Mouse (Mus musculus): ENCODE data around the gene Zmynd8. TPM values are rescaled to one million over a fixed set of nuclear protein-coding genes. Genes with fewer than 3 reads are reported as not detected.
"Not testable (repeated sequence)": the region's sequence is repeated elsewhere in the genome, so short reads cannot be mapped to it uniquely, and the experiment has no call there.

Zmynd8 gene
- polyA plus RNA-seq, 1 experiment from 2014 or later: 42.4 TPM

GRCm38 (mm10) chr2:165815103-165815880 lies 83.5 kb downstream of the Zmynd8 start:
- Histone ChIP-seq H3K4me2 (no peak overlapping the region), H3K4me3 (no peak overlapping the region), H3K9ac (no peak overlapping the region), H3K9me3 (no peaks in the 10 kb centered on the region), H3K36me3 (peaks cover 96% of the 10 kb centered on the region), H3K4me1 (peaks cover 43% of the 10 kb centered on the region), H3K27me3 (replicated peaks) (no peaks in the 10 kb centered on the region), H3K27ac (replicated peaks) (peak overlapping the region; percentile 83; the same call in 1 of the 2 replicates)
- no peak for ATAC-seq (ENCODE audit: extremely low read depth, insufficient number of reproducible peaks, low FRiP score, low TSS enrichment)
- 92% methylated on average over 25 of the region's 28 CpGs for WGBS

GRCm38 (mm10) chr2:165812889-165813288 lies 85.9 kb downstream of the Zmynd8 start:
- ATAC-seq (ENCODE audit: extremely low read depth, insufficient number of reproducible peaks, low FRiP score, low TSS enrichment): no peak
- WGBS: 82% methylated on average over 8 of the region's 8 CpGs
- no peak overlapping the region for H3K4me3 ChIP-seq
- H3K4me2 ChIP-seq: no peak overlapping the region
- peaks cover 99% of the 10 kb centered on the region for H3K36me3 ChIP-seq
- peaks cover 22% of the 10 kb centered on the region for H3K4me1 ChIP-seq
- no peak overlapping the region for H3K9ac ChIP-seq
- H3K27ac ChIP-seq (replicated peaks): no peak overlapping the region
- H3K27me3 ChIP-seq (replicated peaks): no peaks in the 10 kb centered on the region
- no peaks in the 10 kb centered on the region for H3K9me3 ChIP-seq

GRCm38 (mm10) chr2:165811536-165811935 lies 87.3 kb downstream of the Zmynd8 start:
- Histone ChIP-seq H3K9me3 (no peaks in the 10 kb centered on the region), H3K9ac (no peak overlapping the region), H3K4me1 (peaks cover 9% of the 10 kb centered on the region), H3K4me3 (no peak overlapping the region), H3K36me3 (peaks cover 100% of the 10 kb centered on the region), H3K27me3 (replicated peaks) (no peaks in the 10 kb centered on the region), H3K4me2 (no peak overlapping the region), H3K27ac (replicated peaks) (no peak overlapping the region)
- no peak for ATAC-seq (ENCODE audit: extremely low read depth, insufficient number of reproducible peaks, low FRiP score, low TSS enrichment)
- WGBS: 54% methylated on average over 5 of the region's 5 CpGs

- Histone ChIP-seq H3K4me3 (no peak overlapping the region), H3K36me3 (peaks cover 100% of the 10 kb centered on the region), H3K27me3 (replicated peaks) (no peaks in the 10 kb centered on the region), H3K9ac (no peak overlapping the region), H3K4me2 (no peak overlapping the region), H3K4me1 (no peaks in the 10 kb centered on the region), H3K27ac (replicated peaks) (no peak overlapping the region), H3K9me3 (no peaks in the 10 kb centered on the region)
- 87% methylated on average over 5 of the region's 5 CpGs for WGBS
- no peak for ATAC-seq (ENCODE audit: extremely low read depth, insufficient number of reproducible peaks, low FRiP score, low TSS enrichment)
Measured at GRCm38 (mm10) chr2:165809901-165810477, 88.8 kb downstream of the Zmynd8 start.

- H3K4me3 ChIP-seq: no peak overlapping the region
- no peak for ATAC-seq (ENCODE audit: extremely low read depth, insufficient number of reproducible peaks, low FRiP score, low TSS enrichment)
- WGBS: 91% methylated on average over 5 of the region's 5 CpGs
- no peaks in the 10 kb centered on the region for H3K27me3 ChIP-seq (replicated peaks)
- H3K9me3 ChIP-seq: no peaks in the 10 kb centered on the region
- no peaks in the 10 kb centered on the region for H3K4me1 ChIP-seq
- H3K4me2 ChIP-seq: no peak overlapping the region
- peaks cover 100% of the 10 kb centered on the region for H3K36me3 ChIP-seq
- H3K27ac ChIP-seq (replicated peaks): no peak overlapping the region
- H3K9ac ChIP-seq: no peak overlapping the region
Measured at GRCm38 (mm10) chr2:165809091-165809490, 89.7 kb downstream of the Zmynd8 start.

- 90% methylated on average over 12 of the region's 12 CpGs for WGBS
- ATAC-seq (ENCODE audit: extremely low read depth, insufficient number of reproducible peaks, low FRiP score, low TSS enrichment): no peak
- no peak overlapping the region for H3K27ac ChIP-seq (replicated peaks)
- no peak overlapping the region for H3K9ac ChIP-seq
- no peaks in the 10 kb centered on the region for H3K9me3 ChIP-seq
- no peak overlapping the region for H3K4me3 ChIP-seq
- no peak overlapping the region for H3K4me2 ChIP-seq
- peaks cover 97% of the 10 kb centered on the region for H3K36me3 ChIP-seq
- H3K27me3 ChIP-seq (replicated peaks): no peaks in the 10 kb centered on the region
- no peaks in the 10 kb centered on the region for H3K4me1 ChIP-seq
Measured at GRCm38 (mm10) chr2:165808179-165808975, 90.4 kb downstream of the Zmynd8 start.

GRCm38 (mm10) chr2:165800174-165800573 lies 98.6 kb downstream of the Zmynd8 start:
- not testable (repeated sequence) for H3K4me1 ChIP-seq; H3K9ac ChIP-seq; H3K4me3 ChIP-seq; H3K27ac ChIP-seq (replicated peaks); H3K4me2 ChIP-seq; H3K27me3 ChIP-seq (replicated peaks); H3K9me3 ChIP-seq; ATAC-seq (ENCODE audit: extremely low read depth, insufficient number of reproducible peaks, low FRiP score, low TSS enrichment)
- WGBS: 88% methylated on average over 3 of the region's 3 CpGs
- peaks cover 95% of the 10 kb centered on the region for H3K36me3 ChIP-seq

GRCm38 (mm10) chr2:165797876-165798275 lies 100.9 kb downstream of the Zmynd8 start:
- 44% methylated on average over 8 of the region's 8 CpGs for WGBS
- no peak for ATAC-seq (ENCODE audit: extremely low read depth, insufficient number of reproducible peaks, low FRiP score, low TSS enrichment)
- Histone ChIP-seq H3K27me3 (replicated peaks) (no peaks in the 10 kb centered on the region), H3K9ac (no peak overlapping the region), H3K4me2 (no peak overlapping the region), H3K4me3 (no peak overlapping the region), H3K9me3 (no peaks in the 10 kb centered on the region), H3K27ac (replicated peaks) (no peak overlapping the region), H3K4me1 (peaks cover 6% of the 10 kb centered on the region; the same call in 1 of the 2 replicates), H3K36me3 (peaks cover 96% of the 10 kb centered on the region)

GRCm38 (mm10) chr2:165793283-165793638 lies 105.6 kb downstream of the Zmynd8 start:
- H3K4me2 ChIP-seq: no peak overlapping the region
- 53% methylated on average over 3 of the region's 3 CpGs for WGBS
- no peak overlapping the region for H3K9ac ChIP-seq
- no peak overlapping the region for H3K27ac ChIP-seq (replicated peaks)
- H3K4me1 ChIP-seq: peaks cover 26% of the 10 kb centered on the region
- H3K27me3 ChIP-seq (replicated peaks): no peaks in the 10 kb centered on the region
- H3K9me3 ChIP-seq: no peaks in the 10 kb centered on the region
- peaks cover 97% of the 10 kb centered on the region for H3K36me3 ChIP-seq
- H3K4me3 ChIP-seq: no peak overlapping the region
- ATAC-seq (ENCODE audit: extremely low read depth, insufficient number of reproducible peaks, low FRiP score, low TSS enrichment): no peak

- no peak overlapping the region for H3K9ac ChIP-seq
- 64% methylated on average over 25 of the region's 25 CpGs for WGBS
- no peak for ATAC-seq (ENCODE audit: extremely low read depth, insufficient number of reproducible peaks, low FRiP score, low TSS enrichment)
- no peaks in the 10 kb centered on the region for H3K9me3 ChIP-seq
- H3K4me3 ChIP-seq: no peak overlapping the region
- peaks cover 25% of the 10 kb centered on the region for H3K4me1 ChIP-seq
- no peak overlapping the region for H3K4me2 ChIP-seq
- H3K27ac ChIP-seq (replicated peaks): peak overlapping the region; percentile 32; the same call in 1 of the 2 replicates
- no peaks in the 10 kb centered on the region for H3K27me3 ChIP-seq (replicated peaks)
- H3K36me3 ChIP-seq: peaks cover 96% of the 10 kb centered on the region
Measured at GRCm38 (mm10) chr2:165792431-165793282, 106.2 kb downstream of the Zmynd8 start.

GRCm38 (mm10) chr2:165791657-165792056 lies 107.2 kb downstream of the Zmynd8 start:
- H3K27me3 ChIP-seq (replicated peaks): no peaks in the 10 kb centered on the region
- H3K9ac ChIP-seq: no peak overlapping the region
- H3K9me3 ChIP-seq: no peaks in the 10 kb centered on the region
- no peak for ATAC-seq (ENCODE audit: extremely low read depth, insufficient number of reproducible peaks, low FRiP score, low TSS enrichment)
- H3K4me3 ChIP-seq: no peak overlapping the region
- H3K36me3 ChIP-seq: peaks cover 96% of the 10 kb centered on the region
- 0 out of 2 replicates have a peak overlapping the region, but pooled peaks have one; percentile 21 for H3K27ac ChIP-seq (replicated peaks)
- peaks cover 28% of the 10 kb centered on the region for H3K4me1 ChIP-seq
- WGBS: 65% methylated on average over 9 of the region's 9 CpGs
- H3K4me2 ChIP-seq: no peak overlapping the region
